Mouse (Mus musculus) retina, adult 2 months (tissue): ENCODE data around the gene Asic4.

Source experiments
- DNase-seq: peaks from one replicate; pipeline ENCODE4 v3.0.0-alpha.2; 2012; ENCODE audit warnings: low read depth, low spot score

Gene Asic4

DNA sequence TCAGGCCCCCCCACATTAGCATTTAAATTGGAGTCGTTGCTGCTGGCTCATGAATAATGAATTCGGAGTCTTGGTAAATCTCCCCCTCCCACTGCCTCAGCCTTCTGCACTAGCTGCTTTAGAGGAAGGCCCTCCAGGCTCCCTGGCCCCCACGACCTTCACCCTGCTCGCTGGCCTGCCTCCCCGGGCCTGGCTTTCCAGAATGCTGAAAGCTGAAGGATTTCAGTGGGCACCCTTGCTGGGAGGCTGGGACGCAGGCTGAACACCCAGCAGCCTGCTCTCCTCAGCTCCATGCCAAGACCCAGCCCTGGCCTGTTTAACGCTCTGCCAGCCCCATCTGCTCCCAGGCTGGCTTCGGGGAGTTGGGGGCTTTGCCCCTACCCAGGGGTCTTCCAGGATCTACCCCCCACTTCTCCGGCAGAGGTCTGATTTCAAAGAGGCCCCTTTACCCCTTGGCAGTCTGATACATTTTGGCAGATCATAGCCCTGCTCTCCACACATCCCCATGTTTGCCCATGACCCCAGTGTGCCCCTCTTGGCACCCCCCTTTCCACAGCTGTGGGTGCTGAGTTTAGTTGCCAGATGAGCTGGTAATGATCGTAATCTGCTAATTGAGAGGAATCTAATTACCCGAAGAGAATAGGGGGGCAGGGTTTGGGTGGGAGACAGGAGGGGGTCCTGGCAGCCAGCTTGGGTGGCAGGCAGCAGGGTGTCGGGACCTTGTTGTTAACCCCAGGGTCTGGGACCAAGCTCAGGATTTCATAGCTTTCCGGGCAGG, 6.8 kb upstream of the Asic4 start:
- DNase-seq, result no peak

DNA sequence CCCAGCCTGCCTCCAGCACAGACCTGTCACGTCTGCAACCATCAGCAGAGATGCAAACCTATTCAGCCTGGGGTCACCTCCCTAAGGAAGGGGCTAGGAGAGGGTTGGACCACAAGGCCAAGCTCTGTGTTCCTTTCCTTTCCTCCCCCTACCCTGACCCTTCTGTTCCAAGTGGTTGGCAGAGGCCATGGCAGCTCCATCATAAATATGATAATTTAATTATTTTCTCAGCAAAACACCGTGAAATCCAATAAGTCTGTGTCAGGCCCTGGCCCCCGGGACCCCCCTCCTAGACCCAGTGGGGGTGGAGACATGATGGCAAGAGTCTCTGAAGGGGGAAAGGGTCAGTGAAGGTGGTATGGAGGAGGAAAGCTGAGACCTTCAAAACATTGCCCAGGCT, 6.0 kb upstream of the Asic4 start:
- no peak for DNase-seq

- DNase-seq, result no peak
Measured at GRCm38 (mm10) chr1:75445141-75445701, 5.0 kb upstream of the Asic4 start.

DNA sequence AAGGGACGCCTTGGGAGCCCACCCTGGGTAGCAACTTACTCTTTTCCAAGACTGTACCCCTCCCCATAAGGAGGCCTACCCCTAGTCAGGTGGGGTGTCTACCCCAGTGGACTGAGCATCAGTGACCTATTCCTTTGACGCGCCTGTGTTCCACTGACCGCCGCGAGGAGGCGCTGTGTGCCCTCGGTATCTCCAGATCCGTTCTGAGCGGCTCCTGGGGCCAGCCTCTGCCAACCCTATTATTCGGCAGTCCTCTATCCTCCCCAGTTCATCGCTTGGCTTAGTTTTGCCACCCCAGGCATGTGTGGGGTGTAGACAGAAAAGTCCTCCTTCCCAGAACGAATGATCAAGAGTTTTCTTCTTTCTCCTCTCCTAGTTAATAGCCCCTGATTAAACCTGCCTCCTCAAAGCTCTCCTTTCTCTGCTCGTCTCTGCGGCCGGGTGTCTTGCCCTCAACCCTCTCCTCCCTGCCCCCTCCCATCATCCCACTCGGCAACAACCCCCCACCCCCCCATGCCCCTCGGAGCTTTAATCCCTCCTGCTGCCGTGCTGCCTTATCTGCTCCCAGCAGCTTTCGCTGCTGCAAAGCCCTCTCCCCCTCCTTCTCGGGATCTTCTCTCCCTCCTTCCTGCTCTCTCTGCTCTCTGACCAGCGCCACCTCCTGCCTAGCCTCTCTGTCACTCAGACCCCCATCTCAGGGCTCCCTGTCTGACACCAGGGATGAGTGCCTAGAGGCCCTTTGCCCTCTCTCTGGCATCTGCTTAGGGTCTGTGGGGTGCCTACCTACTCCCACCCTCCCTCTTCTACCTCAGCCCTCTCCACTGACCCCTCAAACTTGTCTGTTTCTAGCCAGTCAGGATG, 4.3 kb upstream of the Asic4 start:
- no peak for DNase-seq

GRCm38 (mm10) chr1:75446656-75447055, 3.6 kb upstream of the Asic4 start:
- DNase-seq, result no peak

GRCm38 (mm10) chr1:75447265-75448051, 2.8 kb upstream of the Asic4 start:
- DNase-seq, result no peak

- DNase-seq, result no peak
Measured at GRCm38 (mm10) chr1:75448052-75448431, 2.2 kb upstream of the Asic4 start.

DNA sequence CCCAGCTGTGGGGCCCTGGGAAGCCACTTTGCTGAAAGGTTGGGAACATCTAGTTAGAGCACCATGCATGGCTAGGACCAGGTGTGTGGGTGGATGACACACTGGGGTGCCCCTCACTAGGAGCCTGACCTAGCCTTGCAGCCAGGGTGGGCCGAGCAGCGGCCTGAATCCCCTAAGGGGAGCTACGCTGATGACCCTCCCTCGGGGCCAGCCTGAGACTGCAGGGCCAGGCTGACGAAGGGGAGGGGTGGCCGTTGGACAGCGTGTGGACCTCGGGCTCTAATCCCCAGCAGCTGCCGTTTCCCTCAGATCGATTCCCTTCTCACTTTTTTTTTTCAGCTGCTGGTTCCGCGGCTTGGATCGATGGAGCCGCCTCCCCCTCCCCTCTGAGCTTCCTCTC, 1.3 kb upstream of the Asic4 start:
- DNase-seq, result no peak

- DNase-seq, result no peak
Measured at GRCm38 (mm10) chr1:75449377-75450135, 680 bp upstream of the Asic4 start.

- no peak for DNase-seq
Measured at GRCm38 (mm10) chr1:75451900-75452299, 1.7 kb downstream of the Asic4 start.

DNA sequence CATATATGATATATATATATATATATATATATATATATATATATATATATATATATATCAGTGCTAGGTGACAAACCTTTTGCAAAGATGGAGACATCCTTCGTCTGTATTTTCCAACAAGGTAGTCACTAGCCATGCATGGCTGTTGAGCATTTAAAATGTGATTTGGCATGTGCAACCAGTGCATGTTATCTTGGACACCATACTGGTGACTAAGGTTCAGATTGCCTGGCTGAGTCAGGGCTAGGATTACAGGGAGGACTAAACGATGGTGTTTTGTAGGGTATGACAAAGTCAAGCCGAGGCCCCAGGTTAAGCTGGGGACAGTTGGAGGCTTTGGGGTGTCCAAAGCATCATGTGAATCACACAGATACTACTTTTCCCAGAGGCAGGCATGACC, 5.2 kb downstream of the Asic4 start:
- DNase-seq, result no peak

DNA sequence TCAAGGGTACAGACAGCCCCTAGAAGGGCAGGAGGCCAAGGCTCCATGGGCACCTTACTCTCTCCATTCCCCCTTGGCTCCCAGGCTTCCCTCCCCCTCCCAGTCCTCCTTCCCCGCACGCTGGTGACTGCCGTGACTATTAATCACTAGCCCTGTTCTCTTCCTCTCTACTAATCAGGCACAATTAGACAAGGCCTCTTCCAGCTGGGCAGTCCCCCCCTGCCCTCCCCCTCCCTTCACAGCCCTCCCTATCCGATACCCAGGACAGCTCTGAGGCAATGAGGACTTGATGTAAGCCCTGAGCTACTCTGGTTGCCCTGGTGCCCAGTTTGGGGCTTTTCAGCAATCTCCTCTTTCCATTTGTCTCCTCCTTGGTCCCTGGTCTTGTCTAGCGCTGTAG, 5.7 kb downstream of the Asic4 start:
- no peak for DNase-seq

DNA sequence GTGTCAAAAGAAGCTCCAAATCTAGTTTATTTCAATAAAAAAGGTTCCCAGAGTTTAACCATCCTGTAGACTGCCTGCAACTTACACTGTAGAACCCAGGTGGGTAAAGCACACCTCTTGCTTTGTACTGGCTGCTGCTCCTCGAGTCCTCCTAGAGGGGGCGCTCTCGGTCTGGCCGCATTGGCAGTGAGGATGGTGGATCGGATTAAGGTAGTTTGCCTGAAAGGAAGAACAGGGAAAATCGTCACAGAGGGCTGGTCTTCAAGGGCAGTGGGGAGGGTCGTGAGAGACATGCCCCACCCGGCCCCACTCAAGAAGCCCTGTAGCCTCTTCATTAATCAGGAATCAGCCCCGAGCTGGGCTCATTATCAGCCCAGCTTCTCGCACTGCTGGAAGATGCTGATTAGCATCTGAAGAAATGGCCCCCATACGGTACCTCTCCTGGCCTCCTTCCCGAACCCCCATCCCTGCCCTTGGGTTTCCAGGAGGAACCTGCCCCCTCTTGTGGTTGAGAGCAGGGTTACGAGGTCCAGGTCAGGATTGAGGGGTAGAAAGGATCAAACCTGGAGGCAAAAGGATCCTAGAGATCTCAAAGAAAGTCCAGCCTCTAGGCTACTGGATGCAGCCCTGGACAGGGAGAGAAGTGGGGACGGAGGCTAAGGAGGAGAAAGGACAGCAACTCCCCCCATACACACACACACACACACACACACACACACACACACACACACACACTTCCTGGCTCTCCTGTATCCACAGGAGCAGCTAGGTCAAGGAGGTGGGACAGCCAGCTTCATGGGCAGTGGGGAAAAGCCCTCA, 6.7 kb downstream of the Asic4 start:
- no peak for DNase-seq

DNA sequence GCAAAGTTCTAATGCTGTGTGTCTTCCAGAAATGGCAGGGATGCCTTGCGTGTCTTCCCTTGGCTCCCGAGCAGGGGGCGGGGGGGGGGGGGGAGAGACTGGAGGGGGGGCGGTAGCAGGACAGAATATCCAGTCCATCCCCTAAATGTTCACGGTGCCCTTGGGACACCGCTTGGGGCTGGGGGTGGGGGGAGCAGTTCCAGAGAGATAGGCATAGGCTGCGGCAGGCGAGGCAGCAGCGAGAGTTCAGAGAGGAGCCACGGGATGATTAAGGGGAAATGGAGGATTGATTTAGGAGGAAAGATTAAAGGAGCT, 7.4 kb downstream of the Asic4 start:
- no peak for DNase-seq

- no peak for DNase-seq
Measured at GRCm38 (mm10) chr1:75458025-75458788, 8.0 kb downstream of the Asic4 start.

DNA sequence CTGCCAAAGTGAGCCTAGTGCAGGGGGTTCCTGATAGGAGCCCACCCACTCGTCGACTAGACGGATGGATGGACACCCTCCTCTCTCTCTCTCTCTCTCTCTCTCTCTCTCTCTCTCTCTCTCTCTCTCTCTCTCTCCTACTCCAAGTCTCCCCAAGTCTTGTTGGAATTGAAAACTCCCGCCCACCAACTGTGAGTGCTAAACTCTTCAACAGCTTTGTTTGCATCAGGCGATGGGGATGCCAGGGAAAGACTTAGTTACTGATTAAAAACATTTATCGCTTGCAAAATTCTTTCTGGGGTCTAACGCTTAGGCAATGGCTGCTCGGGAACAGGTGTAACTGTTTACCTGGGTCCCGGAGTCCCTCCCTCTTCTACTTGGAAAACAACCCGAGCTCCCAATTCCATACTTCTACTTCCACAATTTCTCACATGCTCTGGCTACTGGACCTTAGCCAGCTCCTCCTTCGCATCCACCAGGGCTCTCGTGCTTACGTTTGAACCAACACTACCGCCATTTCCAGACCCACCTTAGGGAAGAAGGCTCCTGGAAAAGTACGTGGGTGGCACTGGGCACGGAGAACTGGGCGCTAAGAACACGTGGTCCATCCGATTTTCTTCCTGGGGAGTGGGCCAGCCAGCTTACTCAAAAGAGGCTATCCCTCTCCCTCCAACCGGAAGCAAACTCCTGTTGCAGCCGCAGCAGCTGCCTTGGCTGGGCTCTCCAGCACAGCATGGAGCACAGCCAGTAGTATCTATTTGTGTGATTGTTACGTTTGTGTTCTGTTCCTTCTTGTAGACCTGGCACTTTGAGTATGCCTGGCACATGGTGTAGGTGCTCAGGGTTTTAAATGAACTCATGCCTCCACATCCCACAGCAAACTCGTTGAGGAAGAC, 8.8 kb downstream of the Asic4 start:
- no peak for DNase-seq

GRCm38 (mm10) chr1:75460297-75460696, 10.1 kb downstream of the Asic4 start:
- DNase-seq, result no peak

DNA sequence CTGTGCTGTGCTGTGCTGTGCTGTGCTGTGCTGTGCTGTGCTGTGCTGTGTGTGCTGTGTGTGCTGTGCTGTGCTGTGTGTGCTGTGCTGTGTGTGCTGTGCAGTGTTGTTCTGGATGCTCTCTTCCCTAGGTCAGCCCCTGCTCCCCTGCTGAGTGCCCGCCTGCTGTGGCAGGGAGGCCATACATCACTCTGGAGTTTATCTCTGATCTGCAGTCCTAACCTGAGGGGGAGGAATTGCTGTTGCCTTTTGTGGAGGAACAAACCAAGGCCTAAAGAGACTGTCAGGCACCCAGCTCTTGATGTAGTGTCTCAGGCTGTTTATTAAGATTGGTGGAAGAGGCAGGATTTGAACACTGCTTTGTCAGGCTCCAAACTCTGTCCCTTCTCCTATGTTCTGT, 12.4 kb downstream of the Asic4 start:
- DNase-seq, result no peak
